ENCODE assay signal across 8 mouse cellular contexts in the genomic region with DNA sequence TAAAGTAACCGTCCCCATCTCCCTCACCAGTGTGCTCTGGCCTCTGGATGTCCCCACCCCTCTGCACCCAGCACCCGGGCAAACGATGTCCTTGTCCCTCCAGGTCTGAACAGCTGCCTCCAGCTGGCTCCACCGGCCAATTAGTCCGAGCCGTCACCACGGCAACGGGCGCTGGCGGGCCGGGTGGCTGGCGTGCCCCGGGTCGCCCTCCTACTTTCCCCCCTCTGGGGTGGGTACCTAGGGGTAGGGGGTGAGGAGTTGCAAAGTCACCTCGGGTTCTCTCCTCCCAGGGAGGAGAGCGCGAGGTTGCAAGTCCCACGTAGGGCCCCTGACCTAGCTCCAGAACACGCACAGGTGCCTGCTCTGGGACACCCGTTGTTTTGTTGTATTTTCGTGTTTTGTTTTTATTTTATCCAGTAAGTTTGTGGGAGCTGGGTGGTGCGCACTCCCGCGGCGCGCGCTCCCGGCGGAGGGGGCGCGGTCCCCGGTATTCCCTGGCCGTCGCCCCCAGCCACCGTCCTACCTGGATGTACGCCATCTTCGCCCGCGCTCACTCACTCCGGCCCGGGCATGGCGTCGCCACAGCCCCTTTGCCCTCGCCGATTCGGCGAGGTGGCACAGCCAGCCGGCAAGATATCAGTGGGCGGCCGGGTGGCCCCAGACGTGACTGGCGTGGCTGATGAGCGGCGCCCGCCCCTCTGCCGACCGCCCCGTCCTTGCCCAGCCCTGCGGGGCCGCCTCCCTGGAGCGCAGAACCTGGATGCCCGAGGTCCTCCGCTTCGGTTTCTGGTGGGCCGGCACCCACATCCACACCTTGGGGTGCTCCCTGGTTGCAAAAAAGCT. TPM values are rescaled to one million over a fixed set of nuclear protein-coding genes. Genes with fewer than 3 reads are reported as not detected.
DNase-seq lines count a peak whose midpoint lies in the region; ATAC-seq and TF ChIP-seq lines count a peak whose summit lies in the region.

No protein-coding gene starts in this region.

- peak overlapping the region; percentile 52 for H3K4me3 ChIP-seq in forebrain, embryonic 11.5 days (ENCODE audit: low read depth, low read length)
- H3K4me3 ChIP-seq in hindbrain, embryonic 13.5 days, result peak overlapping the region; percentile 61
- H3K4me3 ChIP-seq in myocyte, result peak overlapping the region; percentile 37

- H3ac ChIP-seq in myocyte (ENCODE audit: control insufficient read depth, insufficient read length), result peak overlapping the region; percentile 64

- H3K4me1 ChIP-seq in forebrain, embryonic 11.5 days (replicated peaks; ENCODE audit: control insufficient read depth, insufficient read depth, low read length), result peaks cover 12% of the 10 kb centered on the region; the same call in 1 of the 2 replicates
- peaks cover 28% of the 10 kb centered on the region for H3K4me1 ChIP-seq in hindbrain, embryonic 13.5 days (replicated peaks)

- H3K27me3 ChIP-seq in forebrain, embryonic 11.5 days (ENCODE audit: control insufficient read depth, insufficient read depth, low read length), result no peaks in the 10 kb centered on the region; the same call in 1 of the 2 replicates
- H3K27me3 ChIP-seq in hindbrain, embryonic 13.5 days, result peaks cover 31% of the 10 kb centered on the region; the same call in 1 of the 2 replicates
- no peaks in the 10 kb centered on the region for H3K27me3 ChIP-seq in myocyte (ENCODE audit: control insufficient read depth, insufficient read depth, insufficient read length)

- DNase-seq in cerebellum, adult 11 months, result peak; percentile 8
- DNase-seq in cerebellum, adult 8-10 months, result no peak
- DNase-seq in adrenal gland, adult 2 months, result peak; percentile 53
- DNase-seq in forebrain, embryonic 11.5 days (ENCODE audit: low spot score), result peak; percentile 86
- peak; percentile 15 for DNase-seq in liver
- no peak for DNase-seq in left cerebral cortex, adult 8-10 months (ENCODE audit: low spot score in 2 of 2)

- H3K4me2 ChIP-seq in forebrain, embryonic 11.5 days (ENCODE audit: low read depth, low read length, severe bottlenecking), result peak overlapping the region; percentile 91
- peak overlapping the region; percentile 91 for H3K4me2 ChIP-seq in hindbrain, embryonic 13.5 days
- peak overlapping the region; percentile 88 for H3K4me2 ChIP-seq in myocyte (ENCODE audit: low read depth)

- peak; percentile 64 for ATAC-seq in forebrain, embryonic 11.5 days (replicated peaks; ENCODE audit: low FRiP score)
- peak; percentile 63 for ATAC-seq in hindbrain, embryonic 13.5 days (ENCODE audit: low FRiP score)

- H3K79me2 ChIP-seq in myocyte (ENCODE audit: control insufficient read depth, insufficient read depth), result no peaks in the 10 kb centered on the region

- peak overlapping the region; percentile 68 for H3K9ac ChIP-seq in forebrain, embryonic 11.5 days (ENCODE audit: low read length)
- H3K9ac ChIP-seq in hindbrain, embryonic 13.5 days, result peak overlapping the region; percentile 78

- no peak overlapping the region for H3K27ac ChIP-seq in forebrain, embryonic 11.5 days (ENCODE audit: low read depth, low read length)
- no peak overlapping the region for H3K27ac ChIP-seq in hindbrain, embryonic 13.5 days

- WGBS in forebrain, embryonic 11.5 days, result 2% methylated on average over 65 of the region's 65 CpGs
- WGBS in hindbrain, embryonic 13.5 days, result under 1% methylated on average over 64 of the region's 65 CpGs

- H3K36me3 ChIP-seq in forebrain, embryonic 11.5 days (ENCODE audit: control insufficient read depth, insufficient read depth, low read length), result no peaks in the 10 kb centered on the region
- H3K36me3 ChIP-seq in hindbrain, embryonic 13.5 days, result no peaks in the 10 kb centered on the region
- no peaks in the 10 kb centered on the region for H3K36me3 ChIP-seq in myocyte (ENCODE audit: control insufficient read depth, insufficient read depth)

- TF ChIP-seq POLR2A in myocyte (IDR thresholded peaks at IDR 0.05; ENCODE audit: insufficient read length, low read depth), result no peak

- H3K9me3 ChIP-seq in forebrain, embryonic 11.5 days (ENCODE audit: control insufficient read depth, low read length), result no peaks in the 10 kb centered on the region
- H3K9me3 ChIP-seq in hindbrain, embryonic 13.5 days, result no peaks in the 10 kb centered on the region

TF ChIP-seq in myocyte, 11 proteins besides CTCF, POLR2A, EP300 and RAD21:
- TF ChIP-seq CEBPB (IDR thresholded peaks at IDR 0.05; ENCODE audit: insufficient read depth, poor library complexity, severe bottlenecking) (no peak), TCF3 (IDR thresholded peaks at IDR 0.05; ENCODE audit: insufficient read length, low read depth) (no peak), MAX (IDR thresholded peaks at IDR 0.05; ENCODE audit: low read depth) (no peak), USF1 (IDR thresholded peaks at IDR 0.05; ENCODE audit: low read depth) (no peak), SRF (IDR thresholded peaks at IDR 0.05; ENCODE audit: control insufficient read depth, insufficient read length, low read depth) (no peak), MYOD1 (IDR thresholded peaks at IDR 0.05; ENCODE audit: control insufficient read depth in 1 of 3, insufficient read length in 2 of 3, low read depth in 2 of 3) (peak in 2 of 3 experiments; percentile 18 to 65), MYOG (IDR thresholded peaks at IDR 0.05; ENCODE audit: control insufficient read depth in 1 of 3, insufficient read depth in 1 of 3, insufficient read length in 2 of 3, low read depth in 2 of 3) (peak in 2 of 3 experiments; percentile 44 to 62), REST (IDR thresholded peaks at IDR 0.05; ENCODE audit: insufficient read depth, insufficient read length) (no peak), POLR2AphosphoS2 (IDR thresholded peaks at IDR 0.05; ENCODE audit: insufficient read length, low read depth) (no peak), TCF12 (IDR thresholded peaks at IDR 0.05; ENCODE audit: insufficient read depth, poor library complexity, severe bottlenecking) (no peak), E2F4 (IDR thresholded peaks at IDR 0.05; ENCODE audit: insufficient read depth) (no peak)

RNA-seq across cellular contexts. Expression of a gene that starts 0.5 kb away (rescaled TPM):
- 10 to 100 TPM in 1 of 2 experiments, 1 to 10 TPM in 1; 6.0 to 11.4 TPM for total RNA-seq in adrenal gland, adult 2 months (2021)
- 3.9 and 6.2 TPM in 2 replicates for polyA plus RNA-seq in adrenal gland, adult 2 months (2012; rRNA removed)
- polyA plus RNA-seq in forebrain, embryonic 11.5 days (2014; fragmentation: Nextera tagmentation; extraction: Ambion mirVana), result 2.4 and 3.2 TPM in 2 replicates
- 9.4 and 9.6 TPM in 2 replicates for polyA plus RNA-seq in hindbrain, embryonic 13.5 days (2015; fragmentation: Nextera tagmentation; extraction: Ambion mirVana)
- polyA plus RNA-seq in myocyte (2012; fragmentation: generic; extraction: Trizol), result 5.4 TPM
- total RNA-seq in left cerebral cortex, adult 8-10 months (2022), result 10 to 100 TPM; 35.8 to 48.1 (median 41.5) TPM

RNA-seq across cellular contexts. Expression of a gene that starts 44.3 kb away (rescaled TPM):
- total RNA-seq in adrenal gland, adult 2 months (2021), result 10 to 100 TPM; 10.4 to 18.6 TPM
- 16.4 and 19.5 TPM in 2 replicates for polyA plus RNA-seq in adrenal gland, adult 2 months (2012; rRNA removed)
- 0.61 and 1.1 TPM in 2 replicates for polyA plus RNA-seq in forebrain, embryonic 11.5 days (2014; fragmentation: Nextera tagmentation; extraction: Ambion mirVana)
- 1.1 and 1.2 TPM in 2 replicates for polyA plus RNA-seq in hindbrain, embryonic 13.5 days (2015; fragmentation: Nextera tagmentation; extraction: Ambion mirVana)
- polyA plus RNA-seq in myocyte (2012; fragmentation: generic; extraction: Trizol), result 10.7 TPM
- 1 to 10 TPM; 4.1 to 5.3 (median 4.7) TPM for total RNA-seq in left cerebral cortex, adult 8-10 months (2022)

Comparison
In these comparisons a context has a peak if more than half of its experiments do, and no peak if none do; other contexts are left out.
1. DNase-seq: peak in cerebellum, adult 11 months (single experiment), adrenal gland, adult 2 months (single experiment), forebrain, embryonic 11.5 days (single experiment) and liver (single experiment); none in cerebellum, adult 8-10 months (single experiment) and left cerebral cortex, adult 8-10 months (0 of 2).
2. Peak in every context shown above with its lines, with median percentiles within 50 percentile points of each other: H3K4me2 ChIP-seq and H3K4me3 ChIP-seq.